24 mouse cellular contexts compared by ENCODE assay signal in the genomic region with DNA sequence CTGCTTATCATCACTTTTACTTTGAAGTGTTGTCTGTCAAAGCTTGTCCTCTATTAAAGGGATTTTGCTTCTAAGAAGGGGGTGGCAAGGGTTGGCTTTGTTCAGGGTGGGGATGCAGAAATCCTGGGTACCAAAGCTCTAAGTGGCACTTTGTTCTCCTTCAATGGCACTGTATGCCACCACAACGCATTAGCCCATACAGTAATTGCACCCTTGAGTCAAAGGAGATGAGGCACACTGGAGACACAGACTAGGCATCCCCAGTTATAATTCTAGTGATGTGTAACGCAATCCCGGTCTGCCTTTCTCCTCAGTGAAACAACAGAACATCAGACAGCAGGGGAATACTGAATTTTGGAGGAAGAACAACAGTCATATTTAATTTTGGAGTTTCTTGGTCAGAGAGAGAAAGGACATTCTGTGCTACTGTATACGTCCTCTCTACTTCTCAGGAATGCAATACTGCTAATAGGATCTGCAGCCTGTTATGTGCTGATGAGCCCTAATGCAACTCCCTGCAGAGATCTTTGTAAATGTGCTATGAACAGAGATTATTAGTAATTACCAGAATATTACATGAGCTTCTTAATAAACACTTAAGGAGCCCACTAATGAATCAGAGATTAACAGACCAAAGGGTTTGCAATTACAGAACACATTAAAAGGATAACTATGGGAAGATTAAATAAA.
"Had no signal": no experiment of that assay in that cellular context is flagged by ENCODE, and none has a peak within 500 bp of the region (broad histone marks: within the 10 kb centered on the region; RNA-seq: fewer than 3 reads in every experiment).

No protein-coding gene starts in this region.

- H3K4me2 ChIP-seq: heart, embryonic 11.5 days; heart, embryonic 13.5 days; heart, embryonic 15.5 days; hindbrain, embryonic 15.5 days; kidney, embryonic 15.5 days; limb, embryonic 13.5 days; limb, embryonic 15.5 days; liver, embryonic 12.5 days had no signal

- H3K36me3 ChIP-seq: heart, embryonic 13.5 days; heart, embryonic 15.5 days; hindbrain, embryonic 15.5 days; kidney, embryonic 15.5 days; limb, embryonic 13.5 days; limb, embryonic 15.5 days; liver, embryonic 12.5 days had no signal

- H3K4me3 ChIP-seq: heart, adult 2 months; heart, embryonic 13.5 days; heart, embryonic 15.5 days; hindbrain, embryonic 15.5 days; kidney, embryonic 15.5 days; limb, embryonic 13.5 days; limb, embryonic 15.5 days; liver, embryonic 12.5 days had no signal

- H3K27ac ChIP-seq: heart, adult 2 months; heart, embryonic 13.5 days; heart, embryonic 15.5 days; hindbrain, embryonic 15.5 days; kidney, embryonic 15.5 days; kidney, postnatal 0 days; limb, embryonic 13.5 days; limb, embryonic 15.5 days; liver, embryonic 12.5 days had no signal

- H3K4me1 ChIP-seq: heart, embryonic 13.5 days; heart, embryonic 15.5 days; hindbrain, embryonic 15.5 days; kidney, embryonic 15.5 days; limb, embryonic 15.5 days; liver, embryonic 12.5 days had no signal

- DNase-seq: gastrocnemius, postnatal 14 days; gastrocnemius, postnatal 36 days; heart, adult 11 months; heart, adult 2 months; heart, postnatal 14 days; heart, postnatal 36 days; kidney, adult 11 months; kidney, adult 2 months; kidney, adult 9 months; kidney, postnatal 14 days; kidney, postnatal 36 days; layer of hippocampus, adult 9-11 months; layer of hippocampus, postnatal 36 days; left cerebral cortex, postnatal 4 days had no signal

- ATAC-seq: intestine, embryonic 16.5 days; liver, embryonic 12.5 days had no signal

- H3K9ac ChIP-seq: heart, embryonic 13.5 days; heart, embryonic 15.5 days; hindbrain, embryonic 15.5 days; kidney, embryonic 15.5 days; limb, embryonic 13.5 days; limb, embryonic 15.5 days; liver, embryonic 12.5 days had no signal

- H3K9me3 ChIP-seq: heart, embryonic 13.5 days; heart, embryonic 15.5 days; hindbrain, embryonic 15.5 days; kidney, embryonic 15.5 days; limb, embryonic 13.5 days; limb, embryonic 15.5 days; liver, embryonic 12.5 days had no signal

- H3K27me3 ChIP-seq: heart, embryonic 13.5 days; heart, embryonic 15.5 days; hindbrain, embryonic 15.5 days; kidney, embryonic 15.5 days; liver, embryonic 12.5 days had no signal
